Comparison of ENCODE assay signal across 8 mouse cellular contexts in genomic region chr1:75653671-75654076, GRCm38 (mm10).
DNase-seq lines count a peak whose midpoint lies in the region; ATAC-seq lines count a peak whose summit lies in the region.

No protein-coding gene starts in this region.

- H3K27me3 ChIP-seq in forebrain, embryonic 16.5 days (replicated peaks; ENCODE audit: control insufficient read depth, insufficient read depth, low read length): no peaks in the 10 kb centered on the region
- no peaks in the 10 kb centered on the region for H3K27me3 ChIP-seq in liver, embryonic 15.5 days

- no peaks in the 10 kb centered on the region for H3K36me3 ChIP-seq in forebrain, embryonic 16.5 days (ENCODE audit: control insufficient read depth, insufficient read depth)
- no peaks in the 10 kb centered on the region for H3K36me3 ChIP-seq in liver, embryonic 15.5 days (replicated peaks)

- ATAC-seq in forebrain, embryonic 16.5 days: peak; percentile 84
- no peak for ATAC-seq in liver, embryonic 15.5 days (ENCODE audit: insufficient read depth)

- H3K4me2 ChIP-seq in forebrain, embryonic 16.5 days (ENCODE audit: low read length): peak overlapping the region; percentile 51
- peak overlapping the region; percentile 35 for H3K4me2 ChIP-seq in liver, embryonic 15.5 days

- intact Hi-C loops in heart, postnatal 14 days (cut with DNase I): loop anchor here (2.0 to 10.0 kb wide), 5 partner anchors 141 to 1941 kb away; no protein-coding TSS in a partner anchor

- no peaks in the 10 kb centered on the region for H3K9me3 ChIP-seq in forebrain, embryonic 16.5 days (ENCODE audit: control insufficient read depth, low read length)
- no peaks in the 10 kb centered on the region for H3K9me3 ChIP-seq in liver, embryonic 15.5 days (replicated peaks)

- peaks cover 16% of the 10 kb centered on the region for H3K4me1 ChIP-seq in forebrain, embryonic 16.5 days (replicated peaks; ENCODE audit: control insufficient read depth, insufficient read depth, low read length)
- H3K4me1 ChIP-seq in liver, embryonic 15.5 days (replicated peaks): no peaks in the 10 kb centered on the region

- peak; percentile 9 for DNase-seq in MN1 (ENCODE audit: low spot score)
- DNase-seq in cerebellum, adult 11 months: peak; percentile 57
- peak; percentile 74 to 82 for DNase-seq in heart, postnatal 14 days
- DNase-seq in layer of hippocampus, adult 11-12 months (ENCODE audit: low spot score): peak; percentile 83
- peak; percentile 41 for DNase-seq in ovary, postnatal 10 days (ENCODE audit: low spot score)
- DNase-seq in urinary bladder, postnatal 4 days (ENCODE audit: low spot score in 2 of 2): peak; percentile 55 to 73

- 2% methylated on average over 9 of the region's 9 CpGs for WGBS in forebrain, embryonic 16.5 days
- WGBS in liver, embryonic 15.5 days (ENCODE audit: insufficient replicate concordance): 4% methylated on average over 9 of the region's 9 CpGs

- H3K4me3 ChIP-seq in forebrain, embryonic 16.5 days (replicated peaks; ENCODE audit: low read length): peak overlapping the region; percentile 25; the same call in 1 of the 2 replicates
- no peak overlapping the region for H3K4me3 ChIP-seq in liver, embryonic 15.5 days (replicated peaks)

- H3K9ac ChIP-seq in forebrain, embryonic 16.5 days (replicated peaks; ENCODE audit: low read depth, low read length): no peak overlapping the region
- no peak overlapping the region for H3K9ac ChIP-seq in liver, embryonic 15.5 days

- peak overlapping the region; percentile 38; the same call in 1 of the 2 replicates for H3K27ac ChIP-seq in forebrain, embryonic 16.5 days (ENCODE audit: low read length)
- no peak overlapping the region for H3K27ac ChIP-seq in liver, embryonic 15.5 days (replicated peaks)

Comparison
In these comparisons a context has a peak if more than half of its experiments do, and no peak if none do; other contexts are left out.
1. DNase-seq: peak in every context shown above with its lines; median percentile 83 in layer of hippocampus, adult 11-12 months; 78 in heart, postnatal 14 days; 64 in urinary bladder, postnatal 4 days; 57 in cerebellum, adult 11 months; 41 in ovary, postnatal 10 days; 9 in MN1.